ENCODE assay signal across 8 mouse cellular contexts in genomic region chr11:96736361-96736760, GRCm38 (mm10). TPM values are rescaled to one million over a fixed set of nuclear protein-coding genes. Genes with fewer than 3 reads are reported as not detected.
DNase-seq lines count a peak whose midpoint lies in the region; ATAC-seq lines count a peak whose summit lies in the region.

No protein-coding gene starts in this region.

- WGBS in hindbrain, embryonic 12.5 days: 21% methylated on average over 11 of the region's 11 CpGs

- peaks cover 41% of the 10 kb centered on the region for H3K4me1 ChIP-seq in hindbrain, embryonic 12.5 days

- H3K27me3 ChIP-seq in hindbrain, embryonic 12.5 days: peaks cover 9% of the 10 kb centered on the region; the same call in 1 of the 2 replicates

- 0 out of 2 replicates have a peak overlapping the region, but pooled peaks have one; percentile 23 for H3K9ac ChIP-seq in hindbrain, embryonic 12.5 days

- H3K4me3 ChIP-seq in hindbrain, embryonic 12.5 days: peak overlapping the region; percentile 19

- H3K36me3 ChIP-seq in hindbrain, embryonic 12.5 days: no peaks in the 10 kb centered on the region

- peak overlapping the region; percentile 41 for H3K4me2 ChIP-seq in hindbrain, embryonic 12.5 days (replicated peaks)

- no peak for ATAC-seq in hindbrain, embryonic 12.5 days (ENCODE audit: low FRiP score)

- peak overlapping the region; percentile 18; the same call in 1 of the 2 replicates for H3K27ac ChIP-seq in hindbrain, embryonic 12.5 days

- intact Hi-C loops in left cerebral cortex, postnatal 36 days (cut with DNase I): loop anchor here (5.0 kb wide), 1 partner anchor 459 kb away; no protein-coding TSS in a partner anchor

- H3K9me3 ChIP-seq in hindbrain, embryonic 12.5 days (replicated peaks): no peaks in the 10 kb centered on the region

- DNase-seq in ZHBTc4 (ENCODE audit: low read depth, low spot score): peak; percentile 25
- peak; percentile 59 to 66 for DNase-seq in cerebellum, adult 18-20 months
- peak; percentile 38 for DNase-seq in lung, postnatal 10 days
- DNase-seq in left cerebral cortex, postnatal 36 days (ENCODE audit: low spot score in 2 of 2): no peak
- DNase-seq in c-Kit-positive CD71-positive TER-119-positive erythroid progenitor cells, embryonic 14.5 days (ENCODE audit: low spot score): no peak
- no peak for DNase-seq in layer of hippocampus, adult 8-10 months (ENCODE audit: low spot score in 2 of 2)
- no peak for DNase-seq in ovary, postnatal 10 days (ENCODE audit: low spot score)

RNA-seq across cellular contexts. Expression of gene Snx11, which starts 41.0 kb away (rescaled TPM):
- 40.5 and 45.1 TPM in 2 replicates for polyA plus RNA-seq in hindbrain, embryonic 12.5 days (2016; fragmentation: Nextera tagmentation; extraction: Ambion mirVana)
- total RNA-seq in left cerebral cortex, postnatal 36 days (2021): 10 to 100 TPM; 40.4 to 49.0 TPM
- total RNA-seq in layer of hippocampus, adult 8-10 months (2022): 10 to 100 TPM; 43.8 to 60.8 (median 54.1) TPM

RNA-seq across cellular contexts. Expression of gene Cbx1, which starts 52.6 kb away (rescaled TPM):
- polyA plus RNA-seq in hindbrain, embryonic 12.5 days (2016; fragmentation: Nextera tagmentation; extraction: Ambion mirVana): 136 TPM in 2 replicates
- 10 to 100 TPM; 40.8 to 46.9 TPM for total RNA-seq in left cerebral cortex, postnatal 36 days (2021)
- total RNA-seq in layer of hippocampus, adult 8-10 months (2022): 10 to 100 TPM; 40.1 to 52.0 (median 44.0) TPM

Comparison
In these comparisons a context has a peak if more than half of its experiments do, and no peak if none do; other contexts are left out.
1. DNase-seq: peak in ZHBTc4 (single experiment), cerebellum, adult 18-20 months (2 of 2) and lung, postnatal 10 days (single experiment); none in left cerebral cortex, postnatal 36 days (0 of 2), c-Kit-positive CD71-positive TER-119-positive erythroid progenitor cells, embryonic 14.5 days (single experiment), layer of hippocampus, adult 8-10 months (0 of 2) and ovary, postnatal 10 days (single experiment).